Mouse (Mus musculus): ENCODE results near the gene Kat5.

The Kat5 gene

GRCm38 (mm10) chr19:5629907-5630306 lies 19.9 kb upstream of the Kat5 start:
- DNase-seq (ENCODE audit: low read depth, low spot score): no peak

GRCm38 (mm10) chr19:5625311-5625710 lies 15.3 kb upstream of the Kat5 start:
- no peak for DNase-seq (ENCODE audit: low read depth, low spot score)

- DNase-seq (ENCODE audit: low read depth, low spot score): no peak
Measured at GRCm38 (mm10) chr19:5621884-5622283, 11.8 kb upstream of the Kat5 start.

- no peak for DNase-seq (ENCODE audit: low read depth, low spot score)
Measured at GRCm38 (mm10) chr19:5620007-5620406, 10.0 kb upstream of the Kat5 start.

- DNase-seq (ENCODE audit: low read depth, low spot score): no peak
Measured at GRCm38 (mm10) chr19:5614953-5615352, 4.9 kb upstream of the Kat5 start.

- no peak for DNase-seq (ENCODE audit: low read depth, low spot score)
Measured at GRCm38 (mm10) chr19:5612762-5613411, 2.9 kb upstream of the Kat5 start.

- DNase-seq (ENCODE audit: low read depth, low spot score): peak; percentile 62
Measured at GRCm38 (mm10) chr19:5611973-5612372, 1.9 kb upstream of the Kat5 start.

GRCm38 (mm10) chr19:5609171-5609546 lies 878 bp downstream of the Kat5 start:
- DNase-seq (ENCODE audit: low read depth, low spot score): no peak

GRCm38 (mm10) chr19:5608707-5609106 lies 1.3 kb downstream of the Kat5 start:
- no peak for DNase-seq (ENCODE audit: low read depth, low spot score)

- no peak for DNase-seq (ENCODE audit: low read depth, low spot score)
Measured at GRCm38 (mm10) chr19:5607705-5608410, 2.2 kb downstream of the Kat5 start.

- no peak for DNase-seq (ENCODE audit: low read depth, low spot score)
Measured at GRCm38 (mm10) chr19:5606196-5606595, 3.8 kb downstream of the Kat5 start.

- no peak for DNase-seq (ENCODE audit: low read depth, low spot score)
Measured at GRCm38 (mm10) chr19:5605126-5605525, 4.9 kb downstream of the Kat5 start.

- DNase-seq (ENCODE audit: low read depth, low spot score): no peak
Measured at GRCm38 (mm10) chr19:5603664-5604063, 6.4 kb downstream of the Kat5 start.

- peak; percentile 89 for DNase-seq (ENCODE audit: low read depth, low spot score)
Measured at GRCm38 (mm10) chr19:5601752-5602541, 8.1 kb downstream of the Kat5 start, which contains the start of gene Rnaseh2c. Gene Rnaseh2c (plus strand): TSS chr19:5601873.

GRCm38 (mm10) chr19:5599224-5599623 lies 10.8 kb downstream of the Kat5 start:
- DNase-seq (ENCODE audit: low read depth, low spot score): no peak

- DNase-seq (ENCODE audit: low read depth, low spot score): peak; percentile 19
Measured at GRCm38 (mm10) chr19:5591888-5592287, 18.1 kb downstream of the Kat5 start.

- no peak for DNase-seq (ENCODE audit: low read depth, low spot score)
Measured at GRCm38 (mm10) chr19:5589159-5589558, 20.9 kb downstream of the Kat5 start.

GRCm38 (mm10) chr19:5581995-5582394 lies 28.0 kb downstream of the Kat5 start:
- DNase-seq (ENCODE audit: low read depth, low spot score): no peak

GRCm38 (mm10) chr19:5580776-5581175 lies 29.3 kb downstream of the Kat5 start:
- DNase-seq (ENCODE audit: low read depth, low spot score): no peak

- no peak for DNase-seq (ENCODE audit: low read depth, low spot score)
Measured at GRCm38 (mm10) chr19:5579971-5580370, 30.1 kb downstream of the Kat5 start.

GRCm38 (mm10) chr19:5575336-5575735 lies 34.7 kb downstream of the Kat5 start:
- no peak for DNase-seq (ENCODE audit: low read depth, low spot score)

- DNase-seq (ENCODE audit: low read depth, low spot score): no peak
Measured at GRCm38 (mm10) chr19:5572331-5573125, 37.5 kb downstream of the Kat5 start.

Measured in A20 (cell line).